Mouse (Mus musculus): ENCODE measurements around the gene Invs.

Gene Invs

DNA sequence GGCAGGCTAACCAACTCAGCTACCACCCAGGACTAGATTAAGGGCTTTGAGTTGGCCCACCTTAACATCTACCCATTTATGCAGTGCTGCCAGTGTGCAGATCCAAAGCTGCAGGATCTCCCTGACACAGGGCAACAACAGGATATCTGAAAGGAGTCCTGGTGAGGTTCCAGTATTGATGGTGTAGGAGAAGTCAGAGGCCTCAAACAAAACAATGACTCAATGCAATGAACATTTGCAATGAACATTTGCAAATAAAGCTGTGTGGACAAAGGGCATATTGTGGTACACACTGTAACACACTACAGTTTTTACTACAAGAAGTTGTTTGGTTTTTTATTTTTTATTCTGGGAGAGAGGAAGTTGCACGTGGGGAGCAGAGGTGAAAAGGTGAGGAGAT lies 181.5 kb downstream of the Invs start:
- no peak for DNase-seq (ENCODE audit: low spot score)

DNA sequence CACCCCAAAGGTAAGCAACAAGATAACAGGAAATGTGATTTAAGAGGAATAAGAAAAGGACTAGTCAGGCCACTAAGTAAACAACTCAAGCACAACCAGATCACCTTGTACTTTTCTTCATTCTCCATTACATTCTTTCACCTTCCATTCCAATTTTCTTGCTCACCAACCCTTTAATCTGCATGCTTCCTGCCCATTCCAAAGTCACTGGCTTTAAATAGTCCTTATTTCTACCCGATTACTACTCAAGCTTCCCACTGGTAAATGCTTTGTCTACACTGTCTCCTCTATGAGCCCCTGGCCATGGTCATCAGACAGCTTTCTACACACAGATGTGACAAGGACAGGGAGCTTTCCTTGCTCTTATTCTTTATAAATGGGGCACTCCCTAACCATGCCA lies 191.4 kb downstream of the Invs start:
- no peak for DNase-seq (ENCODE audit: low spot score)

DNA sequence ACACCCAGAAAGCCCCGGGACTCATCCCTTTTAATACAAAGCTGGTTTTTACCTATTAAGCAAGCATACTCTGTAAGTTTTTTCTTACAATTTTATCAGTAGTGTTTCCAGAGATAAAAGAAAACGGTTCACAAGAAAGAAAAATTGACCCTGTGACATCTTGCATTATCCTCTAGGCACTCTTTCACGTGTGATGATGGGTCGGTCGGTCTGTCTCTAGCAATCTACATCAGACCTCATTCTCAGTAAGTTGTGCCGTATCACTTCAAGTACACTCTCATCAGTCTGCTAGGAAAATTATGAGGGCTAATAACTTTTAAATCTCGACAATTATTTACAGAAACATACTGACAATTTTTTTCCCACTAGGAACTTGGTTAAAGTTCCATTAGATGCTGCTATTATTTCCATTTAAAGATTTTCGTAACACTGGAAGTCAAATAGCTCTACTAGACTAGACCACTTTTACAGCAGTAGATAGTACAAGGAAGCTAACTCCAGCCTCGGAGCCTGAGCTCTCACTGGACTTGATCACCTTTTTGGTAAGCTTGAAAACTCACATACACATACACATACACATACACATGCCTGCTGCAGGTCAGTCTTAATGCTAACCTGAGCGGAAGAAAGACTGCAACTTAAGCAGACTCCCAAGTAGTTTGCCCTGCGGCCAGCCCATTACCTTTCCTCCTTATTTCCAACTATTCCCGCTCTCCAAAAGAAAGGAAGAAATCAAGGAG lies 192.7 kb downstream of the Invs start:
- DNase-seq (ENCODE audit: low spot score): no peak

DNA sequence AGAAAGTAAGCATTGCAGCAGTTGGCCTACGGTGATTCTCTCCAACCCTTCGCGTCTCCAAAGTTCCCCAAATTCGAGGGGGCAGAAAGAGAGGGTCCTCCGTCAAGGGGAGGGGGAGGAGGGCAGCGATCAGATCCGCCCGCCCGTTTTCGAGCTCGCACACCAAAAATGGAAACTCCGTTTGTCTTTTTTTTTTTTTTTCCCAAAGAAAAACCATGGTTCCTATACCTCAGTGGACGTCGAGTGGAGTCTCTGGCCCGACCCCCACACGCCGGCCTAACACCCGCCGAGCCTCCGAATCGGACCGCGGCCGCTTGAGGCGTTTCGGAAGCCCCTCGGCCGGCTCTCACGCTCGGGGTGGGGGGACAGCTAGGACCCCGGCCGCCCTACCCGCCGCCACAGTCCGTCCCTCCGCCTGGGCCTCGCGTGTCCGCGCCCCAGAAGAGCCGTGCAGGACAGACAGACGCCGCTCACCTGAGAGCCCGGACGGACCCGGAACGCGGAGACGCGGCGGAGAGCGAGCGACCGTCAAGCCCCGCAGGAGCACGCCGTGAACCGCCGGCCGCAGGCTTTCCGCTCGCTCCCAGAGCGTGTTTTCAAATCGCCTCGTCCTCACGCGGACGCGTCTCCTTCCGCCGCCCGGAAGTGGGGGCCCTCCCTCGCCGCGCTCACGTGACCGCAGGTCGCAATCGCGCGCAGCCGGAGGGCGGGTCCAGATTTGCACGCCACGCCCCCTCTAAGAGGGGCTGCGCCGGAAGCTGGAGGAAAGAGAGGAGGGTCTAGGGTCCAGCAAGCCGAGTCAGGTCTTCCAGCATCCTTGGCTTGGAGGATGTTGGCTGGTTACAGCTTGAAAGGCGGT lies 193.5 kb downstream of the Invs start, which contains the start of gene Tex10:
Gene Tex10 (minus strand): TSS at position 668 of the 859 bp plus-strand sequence.
- DNase-seq (ENCODE audit: low spot score): peak; percentile 73

DNA sequence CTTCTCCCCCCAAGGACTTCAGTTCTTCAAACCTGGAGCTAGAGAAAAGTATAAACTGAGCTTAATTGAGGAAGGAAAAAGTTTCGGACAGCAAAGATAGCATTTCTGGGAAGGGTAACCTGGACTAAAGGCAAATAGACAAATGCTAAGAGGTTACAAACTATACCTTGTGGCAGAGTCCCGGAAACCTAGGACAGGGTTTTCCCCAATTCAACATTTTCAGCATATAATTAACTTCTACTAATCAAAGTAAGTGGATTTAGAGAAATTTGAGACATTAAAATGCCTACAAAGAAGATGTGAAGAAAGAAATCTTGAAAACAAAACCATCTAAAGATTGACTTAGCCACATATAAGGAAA lies 194.1 kb downstream of the Invs start:
- DNase-seq (ENCODE audit: low spot score): no peak

DNA sequence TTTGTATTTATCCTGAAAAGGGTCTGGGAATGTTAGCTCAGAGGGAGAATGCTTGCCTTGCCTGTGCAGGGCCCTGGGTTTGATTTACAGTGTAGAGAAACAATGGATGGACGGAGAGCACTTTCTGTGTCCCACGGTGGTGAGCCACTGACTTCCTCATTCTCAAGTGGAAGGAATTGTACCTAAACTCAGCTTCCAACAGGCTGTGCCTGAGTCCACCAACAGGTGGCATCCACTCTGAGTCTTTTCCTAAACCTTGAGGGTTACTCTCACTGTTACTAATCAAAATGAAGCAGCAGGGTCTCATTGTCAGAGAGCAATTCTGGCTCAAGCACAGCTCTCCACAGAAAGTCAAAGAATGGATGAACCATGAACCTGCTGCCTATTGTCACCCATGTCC lies 201.7 kb downstream of the Invs start:
- no peak for DNase-seq (ENCODE audit: low spot score)

Data from ovary, postnatal 10 days (tissue).